Mouse (Mus musculus): ENCODE data around the gene Ipmk. TPM values are rescaled to one million over a fixed set of nuclear protein-coding genes. Genes with fewer than 3 reads are reported as not detected.

The Ipmk gene
- polyA plus RNA-seq, 1 experiment from 2014 or later: 14.0 TPM

- no peaks in the 10 kb centered on the region for H3K4me1 ChIP-seq (replicated peaks; ENCODE audit: control insufficient read depth, insufficient read depth, low read length)
- H3K4me2 ChIP-seq (ENCODE audit: low read depth, low read length): no peak overlapping the region
- H3K9me3 ChIP-seq (ENCODE audit: control insufficient read depth, low read length): no peaks in the 10 kb centered on the region
- H3K9ac ChIP-seq (ENCODE audit: low read length): no peak overlapping the region
- H3K4me3 ChIP-seq (ENCODE audit: low read length): no peak overlapping the region
- H3K27me3 ChIP-seq (ENCODE audit: control insufficient read depth, insufficient read depth, low read depth, low read length): no peaks in the 10 kb centered on the region
- H3K27ac ChIP-seq (ENCODE audit: low read length): no peak overlapping the region
- 90% methylated on average over 9 of the region's 9 CpGs for WGBS
- no peak for ATAC-seq (ENCODE audit: low read depth)
- H3K36me3 ChIP-seq (ENCODE audit: control insufficient read depth, insufficient read depth, low read length): peaks cover 17% of the 10 kb centered on the region
Measured at GRCm38 (mm10) chr10:71332859-71333258, 14.7 kb upstream of the Ipmk start.

GRCm38 (mm10) chr10:71337733-71338132 is 9.8 kb upstream of the Ipmk start:
- WGBS: 72% methylated on average over 2 of the region's 2 CpGs
- Histone ChIP-seq H3K4me1 (replicated peaks; ENCODE audit: control insufficient read depth, insufficient read depth, low read length) (peaks cover 9% of the 10 kb centered on the region; the same call in 1 of the 2 replicates), H3K9me3 (ENCODE audit: control insufficient read depth, low read length) (no peaks in the 10 kb centered on the region), H3K27ac (ENCODE audit: low read length) (no peak overlapping the region), H3K4me3 (ENCODE audit: low read length) (no peak overlapping the region), H3K27me3 (ENCODE audit: control insufficient read depth, insufficient read depth, low read depth, low read length) (no peaks in the 10 kb centered on the region), H3K4me2 (ENCODE audit: low read depth, low read length) (no peak overlapping the region), H3K36me3 (ENCODE audit: control insufficient read depth, insufficient read depth, low read length) (peaks cover 8% of the 10 kb centered on the region), H3K9ac (ENCODE audit: low read length) (no peak overlapping the region)
- no peak for ATAC-seq (ENCODE audit: low read depth)

DNA sequence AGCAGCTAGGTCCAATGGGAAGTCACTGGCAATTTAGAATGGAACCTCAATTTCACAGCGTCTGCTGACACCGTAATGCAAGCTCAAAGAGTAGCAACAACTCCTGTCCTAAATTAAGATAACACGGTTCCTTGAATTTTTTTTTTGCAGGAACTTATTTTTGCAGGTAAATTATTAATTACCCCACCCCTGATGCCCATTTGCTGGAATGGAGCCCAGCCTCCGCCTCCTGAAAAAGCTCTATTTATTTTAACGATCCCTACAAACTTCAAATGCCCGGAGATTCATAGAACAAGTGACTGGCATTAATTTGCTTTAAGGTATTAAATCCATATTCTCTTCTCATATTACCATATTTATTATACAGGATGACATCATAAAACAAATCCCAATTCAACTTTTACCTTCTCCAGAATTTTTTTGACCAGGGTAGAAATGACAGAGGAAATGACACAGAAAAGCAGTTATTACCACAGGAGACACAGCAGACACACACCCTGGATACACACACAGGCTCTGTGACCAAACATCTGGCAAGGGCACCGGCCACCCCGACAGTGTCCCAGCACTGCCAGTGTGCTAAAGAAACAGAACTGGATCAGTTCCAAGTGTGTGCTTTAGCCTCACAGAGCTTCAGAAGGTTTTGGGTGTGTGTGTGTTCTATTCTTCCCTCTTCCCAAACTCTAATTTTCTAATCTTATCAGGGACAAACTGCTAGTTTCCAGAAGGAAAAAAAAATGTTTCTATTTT is 9.2 kb upstream of the Ipmk start:
- Histone ChIP-seq H3K4me2 (ENCODE audit: low read depth, low read length) (no peak overlapping the region), H3K27me3 (ENCODE audit: control insufficient read depth, insufficient read depth, low read depth, low read length) (no peaks in the 10 kb centered on the region), H3K36me3 (ENCODE audit: control insufficient read depth, insufficient read depth, low read length) (peaks cover 8% of the 10 kb centered on the region), H3K4me3 (ENCODE audit: low read length) (no peak overlapping the region), H3K9me3 (ENCODE audit: control insufficient read depth, low read length) (no peaks in the 10 kb centered on the region), H3K9ac (ENCODE audit: low read length) (no peak overlapping the region), H3K27ac (ENCODE audit: low read length) (no peak overlapping the region), H3K4me1 (replicated peaks; ENCODE audit: control insufficient read depth, insufficient read depth, low read length) (peaks cover 9% of the 10 kb centered on the region; the same call in 1 of the 2 replicates)
- no peak for ATAC-seq (ENCODE audit: low read depth)
- WGBS: 65% methylated on average over 8 of the region's 8 CpGs

- H3K4me3 ChIP-seq (ENCODE audit: low read length): no peak overlapping the region
- no peaks in the 10 kb centered on the region for H3K9me3 ChIP-seq (ENCODE audit: control insufficient read depth, low read length)
- 42% methylated on average over 4 of the region's 4 CpGs for WGBS
- H3K27me3 ChIP-seq (ENCODE audit: control insufficient read depth, insufficient read depth, low read depth, low read length): no peaks in the 10 kb centered on the region
- H3K4me1 ChIP-seq (replicated peaks; ENCODE audit: control insufficient read depth, insufficient read depth, low read length): peaks cover 16% of the 10 kb centered on the region
- no peak overlapping the region for H3K27ac ChIP-seq (ENCODE audit: low read length)
- no peak overlapping the region for H3K4me2 ChIP-seq (ENCODE audit: low read depth, low read length)
- H3K36me3 ChIP-seq (ENCODE audit: control insufficient read depth, insufficient read depth, low read length): 0 out of 2 replicates have a peak, but pooled peaks cover 4% of the 10 kb centered on the region
- ATAC-seq (ENCODE audit: low read depth): no peak
- H3K9ac ChIP-seq (ENCODE audit: low read length): no peak overlapping the region
Measured at GRCm38 (mm10) chr10:71339463-71339862, 8.1 kb upstream of the Ipmk start.

- no peak overlapping the region for H3K4me2 ChIP-seq (ENCODE audit: low read depth, low read length)
- 0 out of 2 replicates have a peak, but pooled peaks cover 4% of the 10 kb centered on the region for H3K36me3 ChIP-seq (ENCODE audit: control insufficient read depth, insufficient read depth, low read length)
- no peaks in the 10 kb centered on the region for H3K27me3 ChIP-seq (ENCODE audit: control insufficient read depth, insufficient read depth, low read depth, low read length)
- no peak overlapping the region for H3K9ac ChIP-seq (ENCODE audit: low read length)
- no peak overlapping the region for H3K27ac ChIP-seq (ENCODE audit: low read length)
- no peak overlapping the region for H3K4me3 ChIP-seq (ENCODE audit: low read length)
- WGBS: 60% methylated on average over 2 of the region's 2 CpGs
- no peak for ATAC-seq (ENCODE audit: low read depth)
- no peaks in the 10 kb centered on the region for H3K9me3 ChIP-seq (ENCODE audit: control insufficient read depth, low read length)
- H3K4me1 ChIP-seq (replicated peaks; ENCODE audit: control insufficient read depth, insufficient read depth, low read length): peaks cover 19% of the 10 kb centered on the region
Measured at GRCm38 (mm10) chr10:71340195-71340594, 7.4 kb upstream of the Ipmk start.

- Histone ChIP-seq H3K4me1 (replicated peaks; ENCODE audit: control insufficient read depth, insufficient read depth, low read length) (peaks cover 22% of the 10 kb centered on the region), H3K9ac (ENCODE audit: low read length) (no peak overlapping the region), H3K4me2 (ENCODE audit: low read depth, low read length) (no peak overlapping the region), H3K27ac (ENCODE audit: low read length) (no peak overlapping the region), H3K4me3 (ENCODE audit: low read length) (no peak overlapping the region), H3K27me3 (ENCODE audit: control insufficient read depth, insufficient read depth, low read depth, low read length) (no peaks in the 10 kb centered on the region), H3K9me3 (ENCODE audit: control insufficient read depth, low read length) (no peaks in the 10 kb centered on the region), H3K36me3 (ENCODE audit: control insufficient read depth, insufficient read depth, low read length) (no peaks in the 10 kb centered on the region)
- ATAC-seq (ENCODE audit: low read depth): no peak
- WGBS: 92% methylated on average over 9 of the region's 9 CpGs
Measured at GRCm38 (mm10) chr10:71341290-71341689, 6.3 kb upstream of the Ipmk start.

DNA sequence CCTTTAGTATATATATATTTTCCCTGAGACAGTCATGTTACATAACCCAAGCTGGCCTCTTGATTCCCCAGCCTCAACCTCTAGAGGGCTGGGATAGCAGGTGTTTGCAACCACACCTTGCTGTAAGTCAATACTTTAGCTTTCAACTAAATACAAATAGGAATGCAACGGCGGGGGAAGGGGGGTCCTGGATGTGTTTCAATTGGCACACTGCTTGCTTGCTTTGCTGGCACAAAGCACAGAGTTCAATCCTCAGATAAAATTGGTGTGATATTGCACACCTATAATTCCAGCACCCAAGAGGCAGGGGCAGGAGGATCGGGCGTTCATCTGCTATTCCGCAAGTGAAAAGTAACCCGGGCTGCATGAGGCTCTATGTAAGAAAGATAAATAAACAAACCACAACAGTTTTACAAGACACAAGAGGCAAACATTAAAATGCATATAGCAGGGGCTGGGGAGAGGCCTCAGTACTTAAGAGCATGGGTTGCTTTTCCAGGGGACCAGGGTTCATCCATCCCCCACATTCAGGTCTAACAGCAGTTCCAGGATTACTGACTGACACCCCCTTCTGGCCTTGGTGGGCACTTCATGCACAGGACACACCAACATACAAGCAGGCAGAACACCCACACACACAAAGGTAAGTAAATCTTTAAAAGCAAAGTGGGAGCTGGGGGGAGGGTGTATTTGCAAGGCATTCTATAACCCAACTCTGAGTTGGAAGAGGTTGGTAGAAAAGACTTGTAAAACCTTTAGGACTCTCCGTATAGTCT is 5.3 kb upstream of the Ipmk start:
- Histone ChIP-seq H3K4me1 (replicated peaks; ENCODE audit: control insufficient read depth, insufficient read depth, low read length) (peaks cover 27% of the 10 kb centered on the region), H3K9me3 (ENCODE audit: control insufficient read depth, low read length) (no peaks in the 10 kb centered on the region), H3K27me3 (ENCODE audit: control insufficient read depth, insufficient read depth, low read depth, low read length) (no peaks in the 10 kb centered on the region), H3K9ac (ENCODE audit: low read length) (no peak overlapping the region), H3K4me2 (ENCODE audit: low read depth, low read length) (no peak overlapping the region), H3K4me3 (ENCODE audit: low read length) (no peak overlapping the region), H3K36me3 (ENCODE audit: control insufficient read depth, insufficient read depth, low read length) (no peaks in the 10 kb centered on the region), H3K27ac (ENCODE audit: low read length) (no peak overlapping the region)
- WGBS: 75% methylated on average over 7 of the region's 7 CpGs
- no peak for ATAC-seq (ENCODE audit: low read depth)

DNA sequence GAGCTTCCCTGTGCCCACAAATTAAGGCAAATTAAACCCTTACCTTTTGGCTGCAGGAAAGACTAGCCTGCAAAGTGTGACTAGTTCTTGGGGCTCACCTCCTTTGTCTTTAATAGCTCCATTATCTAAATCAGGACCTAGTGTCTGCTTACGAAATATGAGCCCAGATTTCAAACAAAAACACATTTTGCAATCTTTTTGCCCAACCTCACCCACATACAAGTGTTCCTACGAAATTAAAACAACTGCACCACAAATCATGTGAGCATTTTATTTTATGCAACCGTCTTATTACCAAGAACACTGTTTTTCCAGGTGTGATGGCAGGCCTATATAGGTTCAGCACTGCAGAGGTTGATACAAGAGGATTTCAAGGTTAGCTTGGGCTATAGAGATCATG is 4.4 kb upstream of the Ipmk start:
- Histone ChIP-seq H3K9ac (ENCODE audit: low read length) (no peak overlapping the region), H3K36me3 (ENCODE audit: control insufficient read depth, insufficient read depth, low read length) (no peaks in the 10 kb centered on the region), H3K9me3 (ENCODE audit: control insufficient read depth, low read length) (no peaks in the 10 kb centered on the region), H3K27me3 (ENCODE audit: control insufficient read depth, insufficient read depth, low read depth, low read length) (no peaks in the 10 kb centered on the region), H3K4me2 (ENCODE audit: low read depth, low read length) (no peak overlapping the region), H3K4me1 (replicated peaks; ENCODE audit: control insufficient read depth, insufficient read depth, low read length) (peaks cover 27% of the 10 kb centered on the region), H3K4me3 (ENCODE audit: low read length) (no peak overlapping the region), H3K27ac (ENCODE audit: low read length) (no peak overlapping the region)
- WGBS: 73% methylated on average over 3 of the region's 3 CpGs
- no peak for ATAC-seq (ENCODE audit: low read depth)

DNA sequence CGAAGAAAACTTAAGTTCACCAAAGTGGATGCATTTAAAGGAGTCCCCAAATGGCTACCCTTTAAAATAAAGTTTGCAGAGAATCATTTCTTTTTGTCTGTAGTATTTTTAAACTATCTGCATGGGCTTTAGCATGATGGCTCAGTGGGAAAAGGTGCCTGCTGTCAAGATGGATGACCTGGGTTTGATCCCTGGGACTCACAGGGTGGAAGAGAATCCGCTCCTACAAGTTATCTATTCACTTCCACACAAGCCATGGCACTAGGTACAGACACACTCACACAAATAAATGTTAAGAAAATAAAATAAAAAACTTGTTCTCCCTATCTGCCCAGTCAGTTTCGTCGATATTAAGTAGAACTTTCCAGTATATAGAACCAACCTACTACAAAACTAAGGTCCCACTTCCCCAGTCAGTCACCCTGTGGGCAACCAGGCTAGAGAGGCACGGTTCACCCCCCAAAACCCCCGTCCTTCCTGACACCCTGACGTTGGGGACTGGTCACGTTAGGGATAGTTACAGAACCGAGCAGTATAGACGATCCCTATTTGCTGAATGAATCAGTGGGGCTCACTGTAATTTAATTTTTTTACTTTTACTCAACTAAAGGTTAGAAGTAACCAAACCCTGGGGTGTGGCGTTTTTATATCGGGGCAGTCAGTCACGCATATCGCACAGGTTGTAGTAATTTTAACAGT is 3.8 kb upstream of the Ipmk start:
- peak overlapping the region; percentile 56 for H3K4me2 ChIP-seq (ENCODE audit: low read depth, low read length)
- peak overlapping the region; percentile 68 for H3K4me3 ChIP-seq (ENCODE audit: low read length)
- H3K36me3 ChIP-seq (ENCODE audit: control insufficient read depth, insufficient read depth, low read length): no peaks in the 10 kb centered on the region
- peaks cover 24% of the 10 kb centered on the region for H3K4me1 ChIP-seq (replicated peaks; ENCODE audit: control insufficient read depth, insufficient read depth, low read length)
- no peak overlapping the region for H3K27ac ChIP-seq (ENCODE audit: low read length)
- peak overlapping the region; percentile 66 for H3K9ac ChIP-seq (ENCODE audit: low read length)
- 21% methylated on average over 14 of the region's 14 CpGs for WGBS
- H3K27me3 ChIP-seq (ENCODE audit: control insufficient read depth, insufficient read depth, low read depth, low read length): no peaks in the 10 kb centered on the region
- H3K9me3 ChIP-seq (ENCODE audit: control insufficient read depth, low read length): no peaks in the 10 kb centered on the region
- ATAC-seq (ENCODE audit: low read depth): no peak
